ENCODE assay signal across 5 mouse cellular contexts in genomic region chr4:108145554-108145953, GRCm38 (mm10). TPM values are rescaled to one million over a fixed set of nuclear protein-coding genes. Genes with fewer than 3 reads are reported as not detected.
DNase-seq lines count a peak whose midpoint lies in the region; ATAC-seq and TF ChIP-seq lines count a peak whose summit lies in the region.
"Not testable (repeated sequence)": the region's sequence is repeated elsewhere in the genome, so short reads cannot be mapped to it uniquely, and the experiment has no call there.
"Had no signal": no experiment of that assay in that cellular context is flagged by ENCODE, and none has a peak within 500 bp of the region (broad histone marks: within the 10 kb centered on the region; RNA-seq: fewer than 3 reads in every experiment).

No protein-coding gene starts in this region.

- not testable (repeated sequence) for ATAC-seq in kidney, embryonic 16.5 days (ENCODE audit: low FRiP score, low TSS enrichment)

- not testable (repeated sequence) for H3K36me3 ChIP-seq in kidney, adult 2 months (ENCODE audit: control insufficient read depth, insufficient read depth, low read length); kidney, embryonic 16.5 days (ENCODE audit: insufficient read depth, low read length)

- not testable (repeated sequence) for H3K9ac ChIP-seq in kidney, embryonic 16.5 days (replicated peaks; ENCODE audit: low read length)

- 35% methylated on average over 3 of the region's 3 CpGs for WGBS in kidney, adult 2 months
- 63% methylated on average over 3 of the region's 3 CpGs for WGBS in kidney, embryonic 16.5 days

- not testable (repeated sequence) for H3K9me3 ChIP-seq in kidney, embryonic 16.5 days (ENCODE audit: low read length)

- TF ChIP-seq CTCF in kidney, adult 2 months (conservative IDR thresholded peaks at IDR 0.05; ENCODE audit: insufficient read depth, insufficient read length, low read depth, low read length), result not testable (repeated sequence)

- H3K4me3 ChIP-seq in kidney, adult 2 months (ENCODE audit: insufficient read depth, low read depth, low read length); kidney, embryonic 16.5 days (ENCODE audit: low read length): not testable (repeated sequence)

- H3K27me3 ChIP-seq in kidney, adult 2 months (replicated peaks; ENCODE audit: control insufficient read depth, insufficient read depth, low read length); kidney, embryonic 16.5 days (ENCODE audit: insufficient read depth, low read length): not testable (repeated sequence)

- TF ChIP-seq POLR2A in kidney, adult 2 months (IDR thresholded peaks at IDR 0.05; ENCODE audit: low read depth, low read length), result not testable (repeated sequence)

- peak overlapping the region; percentile 90 for H3K27ac ChIP-seq in kidney, adult 2 months (ENCODE audit: insufficient read depth, low read depth, low read length)
- peak overlapping the region; percentile 26; the same call in 1 of the 2 replicates for H3K27ac ChIP-seq in kidney, embryonic 16.5 days (ENCODE audit: low read length)

- H3K4me2 ChIP-seq in kidney, embryonic 16.5 days (replicated peaks; ENCODE audit: low read depth, low read length), result not testable (repeated sequence)

- not testable (repeated sequence) for H3K4me1 ChIP-seq in kidney, adult 2 months (ENCODE audit: control insufficient read depth, insufficient read depth, low read length); kidney, embryonic 16.5 days (ENCODE audit: insufficient read depth, low read length)

- DNase-seq in ES-CJ7 (ENCODE audit: low read depth, low spot score) (peak; percentile 69), WW6 (ENCODE audit: low read depth, low spot score) (peak; percentile 20)
- DNase-seq in kidney, adult 2 months, result peak; percentile 41

RNA-seq across cellular contexts. Expression of gene Scp2, which starts 0.8 kb away (rescaled TPM):
- polyA plus RNA-seq in kidney, adult 2 months (2012; rRNA removed), result 532 and 670 TPM in 2 replicates
- polyA plus RNA-seq in kidney, embryonic 16.5 days (2015; fragmentation: Nextera tagmentation; extraction: Ambion mirVana), result 264 and 288 TPM in 2 replicates

RNA-seq across cellular contexts. Expression of gene Echdc2, which starts 19.7 kb away (rescaled TPM):
- 220 and 261 TPM in 2 replicates for polyA plus RNA-seq in kidney, adult 2 months (2012; rRNA removed)
- polyA plus RNA-seq in kidney, embryonic 16.5 days (2015; fragmentation: Nextera tagmentation; extraction: Ambion mirVana), result 44.8 and 50.0 TPM in 2 replicates

RNA-seq across cellular contexts. Expression of gene Podn, which starts 49.3 kb away (rescaled TPM):
- polyA plus RNA-seq in kidney, adult 2 months (2012; rRNA removed), result 29.8 and 30.4 TPM in 2 replicates
- polyA plus RNA-seq in kidney, embryonic 16.5 days (2015; fragmentation: Nextera tagmentation; extraction: Ambion mirVana), result 0.69 and 0.82 TPM in 2 replicates
- polyA plus RNA-seq: activated CD4-positive, CD25-positive, alpha-beta regulatory T cell, adult 4 months had no signal

Comparison
In these comparisons a context has a peak if more than half of its experiments do, and no peak if none do; other contexts are left out.
1. RNA of gene Podn, which starts 49.3 kb away (polyA plus RNA-seq): 29.8 to 30.4 TPM in kidney, adult 2 months; 0.69 to 0.82 TPM in kidney, embryonic 16.5 days; every median in the first group is over 10 times any median in the second.
2. Peak in every context shown above with its lines, with median percentiles within 50 percentile points of each other: DNase-seq.